Mouse (Mus musculus): ENCODE results near the gene Dlx4.

- TF ChIP-seq POLR2A (IDR thresholded peaks at IDR 0.05; ENCODE audit: low read depth, low read length) (no peak), CTCF (conservative IDR thresholded peaks at IDR 0.05; ENCODE audit: insufficient read depth, insufficient read length, low read depth, low read length) (no peak)
Measured at GRCm38 (mm10) chr11:95105274-95105874, 40.7 kb downstream of the Dlx4 start.
